Mouse (Mus musculus) NIH3T3 (cell line): ENCODE results near the gene Gpr182.
"Not testable (repeated sequence)": the region's sequence is repeated elsewhere in the genome, so short reads cannot be mapped to it uniquely, and the experiment has no call there.

Experiments used
- DNase-seq: peaks from one replicate; pipeline ENCODE4 v3.0.0-alpha.2; 2012; ENCODE audit warnings: low read depth

Gpr182 gene

DNA sequence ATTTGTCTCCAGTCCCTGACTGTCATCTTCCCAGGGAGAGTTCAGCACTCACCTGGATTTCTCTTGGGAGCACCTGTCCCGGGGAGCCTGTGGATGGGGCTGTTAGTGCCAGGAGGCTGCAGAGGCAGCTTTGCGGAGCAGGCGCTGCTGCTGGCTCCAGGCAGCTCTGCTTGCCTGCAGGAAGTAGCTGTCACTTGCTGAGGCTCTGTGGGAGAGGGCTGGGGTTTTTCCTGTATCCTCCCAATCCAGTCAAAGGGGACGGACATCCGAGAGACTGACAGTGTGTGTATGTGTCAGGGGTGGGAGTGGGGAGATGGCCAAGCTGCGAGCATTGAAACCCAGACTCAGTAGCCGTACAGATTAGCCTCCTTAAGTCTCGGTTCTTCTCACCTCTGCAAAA is at the start of gene Gpr182:
TSS of gene Gpr182 (minus strand) at position 185 of the 400 bp plus-strand sequence.
- no peak for DNase-seq

DNA sequence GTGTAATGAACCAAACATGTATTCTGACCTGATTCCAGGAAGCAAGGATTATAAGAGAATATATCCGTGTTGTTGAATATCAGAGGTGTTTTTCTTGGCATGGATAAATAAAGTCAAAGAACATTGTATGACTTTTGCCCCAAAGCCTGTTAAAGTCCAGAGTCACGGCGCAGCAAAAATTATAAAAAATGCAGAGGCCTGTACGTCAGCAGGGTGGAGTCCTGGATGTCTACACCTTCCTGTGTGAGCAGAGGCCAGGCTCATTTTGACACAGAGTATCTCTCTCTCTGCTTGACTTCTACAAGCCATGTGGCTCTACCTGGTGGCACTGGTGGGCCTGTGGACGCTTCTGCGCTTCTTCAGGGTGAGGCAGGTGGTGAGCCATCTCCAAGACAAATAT is 49.4 kb upstream of the Gpr182 start, which contains the start of gene Rdh16:
TSS of gene Rdh16 (plus strand) at position 262 of the 400 bp plus-strand sequence.
- DNase-seq = no peak

GRCm38 (mm10) chr10:127799295-127799694 is 47.8 kb upstream of the Gpr182 start:
- DNase-seq = no peak

DNA sequence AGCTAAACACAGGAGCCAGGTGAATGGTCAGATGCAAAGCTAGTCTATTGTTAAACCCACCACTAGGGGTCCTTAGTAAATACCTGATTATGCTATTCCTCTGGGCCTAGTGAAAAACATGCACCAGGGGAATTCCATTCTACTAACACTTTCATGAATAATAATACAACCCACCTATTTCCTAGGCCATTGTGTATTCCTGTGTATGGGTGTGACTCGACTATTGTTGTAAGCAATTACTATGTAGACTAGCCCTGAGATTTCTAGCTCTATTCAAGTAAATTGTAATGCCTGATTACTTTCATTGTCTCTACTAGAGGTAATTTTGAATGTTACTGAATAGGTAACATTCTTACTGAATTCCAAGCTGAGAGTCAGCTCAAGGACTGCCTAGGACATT is 33.9 kb upstream of the Gpr182 start:
- not testable (repeated sequence) for DNase-seq

GRCm38 (mm10) chr10:127782321-127782720 is 30.8 kb upstream of the Gpr182 start:
- not testable (repeated sequence) for DNase-seq

DNA sequence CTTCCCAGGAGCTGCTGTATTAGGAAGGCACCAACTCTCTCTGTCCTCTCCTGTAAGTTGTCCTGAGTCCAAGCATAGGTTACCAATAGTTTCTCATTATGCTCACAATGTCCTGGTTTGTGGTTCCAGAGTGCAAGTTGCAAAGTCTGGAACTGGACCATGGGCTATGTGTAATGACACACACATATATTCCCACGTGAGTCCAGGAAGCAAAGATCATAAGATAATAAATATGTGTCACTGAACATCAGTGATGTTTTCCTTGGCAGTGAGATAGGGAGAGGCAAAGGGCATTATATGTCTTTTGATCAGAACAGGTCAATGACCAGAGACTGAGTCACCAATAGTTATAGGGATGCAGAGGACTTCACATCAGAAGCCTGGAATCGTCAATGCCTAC is 24.5 kb upstream of the Gpr182 start, which contains the start of gene Rdh9:
TSS of gene Rdh9 (plus strand) at position 376 of the 400 bp plus-strand sequence.
- no peak for DNase-seq

GRCm38 (mm10) chr10:127766564-127766963 is 15.0 kb upstream of the Gpr182 start:
- DNase-seq = no peak

DNA sequence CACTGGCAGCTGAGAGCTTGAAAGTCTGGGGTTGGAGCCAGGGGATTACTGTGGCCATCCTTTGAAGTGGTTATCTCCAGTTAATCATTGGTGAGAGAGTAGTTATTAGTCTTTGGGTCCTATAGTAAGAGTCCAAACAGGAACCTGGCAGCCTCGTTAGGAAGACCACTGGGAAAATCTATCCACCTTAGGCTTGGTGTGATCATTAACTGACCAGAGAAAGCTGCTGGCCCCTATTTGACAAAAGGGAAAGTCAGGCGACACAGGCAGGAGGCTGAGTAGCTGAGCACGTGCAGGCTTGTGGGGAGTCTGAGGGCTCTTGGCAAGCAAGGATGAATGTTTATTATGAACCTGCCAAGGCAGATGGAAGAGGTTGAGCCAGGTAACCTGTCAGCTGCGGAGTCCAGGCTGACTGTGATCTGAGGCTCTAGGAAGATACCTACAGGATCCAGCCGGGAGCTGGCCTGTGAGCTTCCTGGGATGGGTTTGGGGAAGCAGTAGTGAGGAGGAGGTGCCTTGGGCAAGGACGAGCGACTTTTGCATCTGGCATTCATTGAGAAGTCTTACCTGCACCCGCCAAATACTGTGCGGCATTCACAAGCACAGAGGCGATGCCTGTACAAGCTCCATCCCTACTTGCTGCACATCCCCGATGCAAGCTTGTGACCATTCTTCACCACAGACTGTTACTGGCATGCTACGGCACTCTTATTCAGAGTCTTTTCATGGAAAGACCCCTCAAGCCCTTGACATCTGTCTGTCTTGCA is 12.6 kb upstream of the Gpr182 start:
- no peak for DNase-seq

- DNase-seq = not testable (repeated sequence)
Observed at GRCm38 (mm10) chr10:127762926-127763325, 11.4 kb upstream of the Gpr182 start.

GRCm38 (mm10) chr10:127759181-127760110 is 7.9 kb upstream of the Gpr182 start, which contains the start of the genes Rdh1 and Rdh16f1:
Rdh1 (plus strand) TSS chr10:127759721.
Rdh16f1 (plus strand) TSS chr10:127759787.
- no peak for DNase-seq

DNA sequence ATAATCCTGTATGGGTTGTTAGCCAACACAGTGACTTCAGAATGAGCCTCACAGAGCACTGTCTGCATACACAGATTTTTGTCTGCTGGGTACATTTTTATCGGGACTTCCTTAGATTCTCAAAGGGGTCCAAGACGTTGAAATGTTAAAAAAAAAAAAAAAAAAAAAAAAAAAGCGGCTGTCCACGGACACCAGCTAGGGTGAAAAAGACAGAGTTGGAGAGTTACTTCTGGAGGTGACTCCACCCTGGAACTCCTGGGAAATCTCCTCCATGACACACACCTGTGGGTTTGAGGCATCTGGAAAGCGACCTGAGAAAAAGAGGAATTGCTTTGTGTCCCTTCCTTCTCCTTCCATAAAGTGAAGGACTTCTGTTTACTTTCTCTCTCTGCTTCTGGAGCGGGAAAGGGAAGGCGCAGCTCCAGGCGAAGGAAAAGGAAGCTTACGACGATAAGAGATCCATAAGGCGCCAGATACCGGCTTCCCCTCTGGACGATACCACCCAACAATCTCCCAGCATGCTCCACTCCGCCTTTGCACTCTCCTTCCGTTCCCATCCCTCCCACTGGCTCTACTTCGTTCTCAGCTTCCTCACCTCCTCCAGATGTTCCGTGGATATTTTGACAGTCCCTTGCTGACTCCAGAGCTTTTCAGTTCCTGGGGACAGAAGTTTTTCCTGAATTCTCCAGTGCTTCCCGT is 4.4 kb upstream of the Gpr182 start:
- DNase-seq = no peak

- DNase-seq = no peak
Observed at GRCm38 (mm10) chr10:127755246-127755645, 3.7 kb upstream of the Gpr182 start.

DNA sequence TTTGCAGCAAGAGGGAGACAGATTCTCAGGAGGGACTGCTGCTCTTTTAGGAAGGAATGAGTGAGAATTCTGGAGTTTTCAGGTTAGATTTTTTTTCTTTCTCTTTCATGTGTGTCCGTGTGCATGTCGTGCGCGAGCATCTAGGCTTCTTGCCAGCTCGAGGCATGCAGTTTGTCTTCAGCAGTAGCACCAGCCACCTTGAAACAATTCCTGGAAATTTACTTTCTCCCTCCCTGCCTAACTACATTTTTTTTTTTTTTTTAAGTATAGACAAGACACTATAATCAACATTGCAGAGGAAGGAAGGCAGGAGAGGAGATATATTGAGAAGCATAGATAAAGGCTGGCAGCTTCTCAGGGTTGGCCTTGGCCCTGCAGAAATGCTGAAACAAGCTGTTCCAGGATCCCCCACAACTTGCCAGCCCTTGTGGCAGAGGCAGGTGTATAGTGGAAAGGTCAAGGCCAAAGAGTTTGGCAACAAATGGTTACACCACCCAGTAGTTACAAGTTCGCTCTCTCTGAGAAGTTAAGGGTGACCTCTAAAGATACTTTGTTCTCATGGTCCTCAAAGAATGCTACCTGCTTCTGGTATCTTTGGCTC is 3.1 kb upstream of the Gpr182 start:
- no peak for DNase-seq

- no peak for DNase-seq
Observed at GRCm38 (mm10) chr10:127750136-127750777, 1.3 kb downstream of the Gpr182 start.

DNA sequence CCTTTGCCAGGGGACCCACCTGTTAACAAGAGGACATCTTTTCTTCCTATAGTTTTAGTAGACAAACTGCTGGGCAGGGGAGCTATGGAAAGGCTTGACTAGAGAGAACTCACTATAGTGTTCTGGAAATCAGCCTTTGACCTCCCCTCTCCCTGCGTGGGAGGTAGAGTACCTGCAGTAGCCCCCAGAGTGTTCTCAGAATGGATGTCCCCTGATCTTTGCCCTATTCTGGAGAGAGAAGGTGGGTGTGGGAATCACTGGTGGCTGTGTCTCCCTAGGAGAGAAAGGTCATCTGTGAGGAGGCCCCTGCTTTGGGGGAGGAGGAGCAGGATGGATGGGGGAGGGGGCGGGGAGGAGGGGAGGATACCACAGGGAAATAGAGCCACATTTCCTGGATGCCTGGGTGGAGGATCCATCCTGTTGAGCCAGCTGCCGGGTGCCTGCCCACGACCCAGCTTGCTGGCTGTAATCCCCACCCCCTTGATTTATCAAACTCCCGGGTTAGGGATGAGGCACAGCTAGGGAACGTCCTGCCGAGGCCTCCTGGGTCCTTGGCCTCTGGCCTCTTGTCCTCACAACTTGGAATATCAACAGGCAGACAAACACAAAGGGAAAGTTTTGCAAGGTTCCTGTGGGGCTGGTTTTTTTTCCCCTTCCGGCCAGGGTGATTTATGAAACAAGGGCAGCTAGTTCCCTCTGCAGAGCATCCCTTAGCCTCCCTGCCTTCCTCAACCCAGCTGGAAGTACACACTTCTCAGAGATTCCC is 2.5 kb downstream of the Gpr182 start:
- no peak for DNase-seq

DNA sequence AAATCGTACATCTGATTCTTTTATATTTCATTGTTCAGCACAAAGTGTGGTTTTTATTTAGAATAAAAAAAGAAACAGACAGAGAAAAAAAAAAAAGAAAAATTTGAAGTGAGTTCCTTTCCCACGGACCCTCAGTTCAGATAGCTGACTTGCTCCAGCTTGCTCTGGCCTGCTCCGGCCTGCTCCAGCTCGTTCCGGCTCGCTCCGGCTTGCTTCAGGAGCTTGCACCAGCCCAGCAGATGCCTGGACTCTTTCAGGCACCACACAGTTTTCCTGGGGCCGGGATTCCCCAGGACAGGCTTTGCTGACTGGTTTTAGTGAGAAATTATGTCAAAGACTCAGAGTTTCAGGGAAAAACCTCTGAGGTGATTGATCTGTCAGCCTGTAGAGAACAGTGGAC is 4.3 kb downstream of the Gpr182 start:
- no peak for DNase-seq

- DNase-seq = no peak
Observed at GRCm38 (mm10) chr10:127745886-127746285, 5.6 kb downstream of the Gpr182 start.

DNA sequence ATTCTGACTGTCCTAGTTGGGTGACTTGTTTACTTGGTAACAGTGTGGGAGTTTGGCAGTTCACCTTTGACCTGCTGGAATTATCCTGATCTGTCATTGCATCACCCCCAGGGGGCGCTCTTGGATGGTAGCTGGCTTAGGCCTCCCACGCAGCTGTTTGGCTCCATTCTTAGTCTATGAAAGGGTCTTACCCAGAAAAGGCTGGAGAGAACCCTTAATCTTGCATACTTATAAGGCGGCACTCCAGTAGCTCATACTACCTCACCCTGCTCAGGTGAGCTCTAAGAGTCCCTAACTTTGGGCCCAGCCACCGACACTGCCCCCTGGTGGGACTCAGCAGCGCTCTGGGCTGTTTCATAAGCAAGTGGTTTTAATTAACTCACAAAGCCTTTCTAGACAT is 6.9 kb downstream of the Gpr182 start:
- DNase-seq = peak; percentile 56

DNA sequence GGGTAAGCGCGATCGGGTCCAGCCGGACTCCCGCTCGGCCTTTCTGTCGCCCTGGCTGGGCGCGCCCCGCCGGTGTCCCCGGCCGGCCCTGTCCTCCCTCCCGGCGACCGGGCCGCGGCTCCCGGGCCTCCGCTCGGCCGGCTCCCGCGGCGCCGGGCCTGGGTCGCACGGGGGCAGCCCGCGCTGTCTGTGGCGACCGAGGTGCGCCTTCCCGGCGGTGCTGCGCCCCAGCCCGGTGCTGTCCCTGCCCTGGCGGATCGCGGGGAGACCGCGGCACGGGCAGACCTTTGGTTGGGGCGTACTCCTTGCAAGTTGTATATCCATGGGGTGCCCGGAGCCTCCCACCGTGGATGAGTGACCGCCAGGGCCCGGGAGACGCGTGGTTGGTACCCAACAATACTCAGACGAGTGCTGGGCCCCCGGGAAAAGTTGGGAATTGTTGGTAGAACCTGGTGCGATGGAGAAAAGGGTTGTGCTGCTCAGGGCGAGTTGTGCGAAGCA is 11.8 kb downstream of the Gpr182 start:
- DNase-seq = peak; percentile 51

DNA sequence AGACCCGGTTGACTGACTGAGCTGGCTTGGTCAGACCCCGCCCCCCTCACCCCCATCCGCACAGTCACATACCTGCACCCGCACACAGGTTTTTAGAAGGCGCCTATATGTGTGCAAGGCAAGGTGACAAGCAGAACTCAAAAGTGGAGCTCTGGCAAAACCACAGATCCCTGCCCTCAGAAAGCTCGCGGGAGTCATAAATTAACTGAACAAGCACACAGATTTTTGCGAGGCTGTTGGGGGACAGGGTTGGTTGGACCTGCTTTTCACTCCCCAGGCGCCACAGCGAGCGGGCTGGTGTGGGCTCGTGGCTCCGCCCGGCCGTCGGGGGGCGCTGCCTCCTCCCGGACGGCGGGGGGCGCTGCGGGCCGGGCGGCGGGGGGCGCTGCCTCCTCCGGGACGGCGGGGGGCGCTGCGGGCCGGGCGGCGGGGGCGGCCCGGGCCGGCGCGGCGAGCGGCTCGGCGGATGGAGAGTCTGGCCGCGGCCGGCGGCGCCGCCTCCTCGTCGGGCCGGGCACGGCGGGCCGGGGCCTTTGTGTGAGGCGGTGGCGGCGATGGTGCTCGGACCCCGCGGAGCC is 12.4 kb downstream of the Gpr182 start, which contains the start of gene Zbtb39:
TSS of gene Zbtb39 (plus strand) at position 456 of the 578 bp plus-strand sequence.
- peak; percentile 92 for DNase-seq
